Mouse (Mus musculus): ENCODE measurements around the gene Abcb7. TPM values are rescaled to one million over a fixed set of nuclear protein-coding genes. Genes with fewer than 3 reads are reported as not detected.
A peak's percentile ranks its signal among the peaks of the same experiment; 100 is the strongest.

Abcb7 gene
- total and polyA plus RNA-seq, 3 experiments, result 22.0 TPM; not detected in 1

DNA sequence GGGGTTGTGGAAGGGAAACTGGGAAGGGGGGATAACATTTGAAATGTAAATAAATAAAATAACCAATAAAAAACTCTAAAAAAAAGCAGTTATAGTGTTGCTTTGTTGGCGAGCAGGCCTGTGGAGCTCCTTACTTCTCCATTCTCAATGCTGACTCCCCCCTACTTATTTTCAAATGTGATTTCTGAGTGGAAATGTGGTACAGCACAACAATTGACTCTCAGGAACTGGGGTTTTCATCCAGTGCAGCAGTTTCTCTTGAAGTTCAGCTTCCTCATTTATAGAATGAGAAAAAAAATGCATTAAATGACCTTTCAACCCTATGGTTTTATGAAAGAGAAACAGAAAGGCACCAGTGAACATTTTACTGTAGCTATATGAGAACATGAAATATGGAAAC is 133.8 kb downstream of the Abcb7 start:
- Histone ChIP-seq H3K9me3 (replicated peaks; ENCODE audit: insufficient read depth, low read length) (no peaks in the 10 kb centered on the region), H3K27me3 (ENCODE audit: control insufficient read depth in 1 of 2, insufficient read depth in 2 of 2, low read length in 2 of 2) (no peaks in the 10 kb centered on the region), H3K36me3 (ENCODE audit: control insufficient read depth in 1 of 2, insufficient read depth in 2 of 2, low read length in 2 of 2) (no peaks in the 10 kb centered on the region; a peak in 1 of 4 replicates), H3K27ac (ENCODE audit: control insufficient read depth, low read depth, low read length) (no peak overlapping the region), H3K4me1 (ENCODE audit: control insufficient read depth in 1 of 2, insufficient read depth in 2 of 2, low read length in 2 of 2) (no peaks in the 10 kb centered on the region), H3K9ac (ENCODE audit: control insufficient read depth, low read depth, low read length, poor library complexity, severe bottlenecking) (no peak overlapping the region), H3K4me3 (ENCODE audit: control insufficient read depth in 1 of 2, insufficient read depth in 1 of 2, low read depth in 2 of 2, low read length in 2 of 2) (no peak overlapping the region), H3K79me2 (ENCODE audit: control insufficient read depth, insufficient read depth, low read length, poor library complexity) (no peaks in the 10 kb centered on the region)
- TF ChIP-seq E2F4 (IDR thresholded peaks at IDR 0.05; ENCODE audit: borderline replicate concordance, low read depth, low read length) (no peak), UBTF (IDR thresholded peaks at IDR 0.05; ENCODE audit: borderline replicate concordance, insufficient read depth, low read depth, low read length) (no peak), SIN3A (IDR thresholded peaks at IDR 0.05; ENCODE audit: low read length) (no peak), TBP (IDR thresholded peaks at IDR 0.05; ENCODE audit: low read depth, low read length) (no peak), GATA1 (IDR thresholded peaks at IDR 0.05; ENCODE audit: low read depth, low read length) (no peak), JUND (IDR thresholded peaks at IDR 0.05; ENCODE audit: low read depth, low read length) (no peak), CHD1 (IDR thresholded peaks at IDR 0.05; ENCODE audit: low read depth, low read length) (no peak), CTCF (IDR thresholded peaks at IDR 0.05 in 2 of 3, conservative IDR thresholded peaks at IDR 0.05 in 1 of 3; ENCODE audit: control insufficient read depth in 1 of 3, insufficient read depth in 1 of 3, low read depth in 2 of 3, low read length in 3 of 3, poor library complexity in 1 of 3, severe bottlenecking in 1 of 3) (no peak), MAX (IDR thresholded peaks at IDR 0.05; ENCODE audit: low read length) (no peak), MXI1 (IDR thresholded peaks at IDR 0.05; ENCODE audit: low read depth, low read length) (no peak), EP300 (IDR thresholded peaks at IDR 0.05; ENCODE audit: low read depth in 1 of 2, low read length in 2 of 2) (no peak), NELFE (IDR thresholded peaks at IDR 0.05; ENCODE audit: low read depth, low read length) (no peak), POLR2AphosphoS2 (IDR thresholded peaks at IDR 0.05; ENCODE audit: low read length) (no peak), MEF2A (IDR thresholded peaks at IDR 0.05; ENCODE audit: extremely low read depth, insufficient replicate concordance, low read depth, low read length, poor library complexity, severe bottlenecking) (no peak)
- DNase-seq (ENCODE audit: low read depth, low spot score), result no peak

DNA sequence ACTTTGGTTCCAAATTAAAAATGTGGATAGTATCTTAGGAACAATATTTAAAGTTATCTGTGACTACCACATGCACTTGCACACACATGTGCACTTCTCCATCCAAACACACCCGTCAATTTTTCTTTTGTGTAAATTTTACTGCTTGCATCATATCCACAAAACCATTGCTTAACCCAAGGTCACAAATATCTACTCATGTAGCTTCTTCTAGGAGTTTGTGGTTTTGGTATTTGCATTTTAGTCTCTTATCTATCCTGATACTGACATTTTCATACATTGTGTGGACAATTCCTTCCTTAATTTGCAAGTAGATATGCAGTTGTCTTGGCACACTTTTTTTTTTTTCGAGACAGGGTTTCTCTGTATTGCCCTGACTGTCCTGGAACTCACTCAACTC is 149.3 kb downstream of the Abcb7 start:
- H3K4me3 ChIP-seq (ENCODE audit: control insufficient read depth in 1 of 2, insufficient read depth in 1 of 2, low read depth in 2 of 2, low read length in 2 of 2), result no peak overlapping the region
- peaks cover 0 to 6% of the 10 kb centered on the region in 2 experiments; a peak in 1 of 4 replicates for H3K4me1 ChIP-seq (ENCODE audit: control insufficient read depth in 1 of 2, insufficient read depth in 2 of 2, low read length in 2 of 2)
- H3K9ac ChIP-seq (ENCODE audit: control insufficient read depth, low read depth, low read length, poor library complexity, severe bottlenecking), result no peak overlapping the region
- H3K27me3 ChIP-seq (ENCODE audit: control insufficient read depth in 1 of 2, insufficient read depth in 2 of 2, low read length in 2 of 2), result no peaks in the 10 kb centered on the region
- H3K36me3 ChIP-seq (ENCODE audit: control insufficient read depth in 1 of 2, insufficient read depth in 2 of 2, low read length in 2 of 2), result peaks cover 0 to 19% of the 10 kb centered on the region in 2 experiments; a peak in 2 of 4 replicates
- no peaks in the 10 kb centered on the region for H3K79me2 ChIP-seq (ENCODE audit: control insufficient read depth, insufficient read depth, low read length, poor library complexity)
- no peaks in the 10 kb centered on the region for H3K9me3 ChIP-seq (replicated peaks; ENCODE audit: insufficient read depth, low read length)
- H3K27ac ChIP-seq (ENCODE audit: control insufficient read depth, low read depth, low read length), result peak overlapping the region; percentile 75
- DNase-seq (ENCODE audit: low read depth, low spot score), result peak; percentile 75
- TF ChIP-seq USF2 (IDR thresholded peaks at IDR 0.05; ENCODE audit: borderline replicate concordance in 1 of 2, insufficient read depth in 1 of 2, low read depth in 1 of 2, low read length in 2 of 2), result no peak
- TF ChIP-seq MYB (IDR thresholded peaks at IDR 0.05; ENCODE audit: low read depth, low read length), result no peak
- no peak for TF ChIP-seq HCFC1 (IDR thresholded peaks at IDR 0.05; ENCODE audit: low read depth, low read length)
- no peak for TF ChIP-seq USF1 (IDR thresholded peaks at IDR 0.05; ENCODE audit: low read depth, low read length)
- TF ChIP-seq EP300 (IDR thresholded peaks at IDR 0.05; ENCODE audit: low read depth in 1 of 2, low read length in 2 of 2), result peak; percentile 85 to 86
- TF ChIP-seq ZNF384 (IDR thresholded peaks at IDR 0.05; ENCODE audit: low read depth, low read length), result peak; percentile 94
- no peak for TF ChIP-seq JUND (IDR thresholded peaks at IDR 0.05; ENCODE audit: low read depth, low read length)
- no peak for TF ChIP-seq MEF2A (IDR thresholded peaks at IDR 0.05; ENCODE audit: extremely low read depth, insufficient replicate concordance, low read depth, low read length, poor library complexity, severe bottlenecking)
- no peak for TF ChIP-seq CHD1 (IDR thresholded peaks at IDR 0.05; ENCODE audit: low read depth, low read length)
- peak; percentile 55; the same call in 1 of the 2 replicates for TF ChIP-seq MYC (IDR thresholded peaks at IDR 0.05; ENCODE audit: low read depth, low read length)
- TF ChIP-seq GATA1 (IDR thresholded peaks at IDR 0.05; ENCODE audit: low read depth, low read length), result peak; percentile 92
- TF ChIP-seq POLR2AphosphoS5 (IDR thresholded peaks at IDR 0.05; ENCODE audit: borderline replicate concordance, low read depth, low read length), result no peak
- TF ChIP-seq CTCF (IDR thresholded peaks at IDR 0.05 in 2 of 3, conservative IDR thresholded peaks at IDR 0.05 in 1 of 3; ENCODE audit: control insufficient read depth in 1 of 3, insufficient read depth in 1 of 3, low read depth in 2 of 3, low read length in 3 of 3, poor library complexity in 1 of 3, severe bottlenecking in 1 of 3), result no peak
- 0 out of 2 replicates have a peak, but pooled peaks have one; percentile 24 for TF ChIP-seq KAT2A (conservative IDR thresholded peaks at IDR 0.05; ENCODE audit: low read depth, low read length)
- TF ChIP-seq MXI1 (IDR thresholded peaks at IDR 0.05; ENCODE audit: low read depth, low read length), result peak; percentile 49; the same call in 1 of the 2 replicates
- TF ChIP-seq ZKSCAN1 (IDR thresholded peaks at IDR 0.05; ENCODE audit: low read depth, low read length), result no peak; the same call in 1 of the 2 replicates
- peak; percentile 80 for TF ChIP-seq TCF12 (IDR thresholded peaks at IDR 0.05; ENCODE audit: low read depth, low read length)
- TF ChIP-seq ZMIZ1 (IDR thresholded peaks at IDR 0.05; ENCODE audit: low read depth, low read length), result no peak
- no peak for TF ChIP-seq NELFE (IDR thresholded peaks at IDR 0.05; ENCODE audit: low read depth, low read length)
- TF ChIP-seq RAD21 (IDR thresholded peaks at IDR 0.05; ENCODE audit: low read depth, low read length), result no peak
- no peak for TF ChIP-seq MAZ (IDR thresholded peaks at IDR 0.05; ENCODE audit: low read depth, low read length)
- TF ChIP-seq GABPA (IDR thresholded peaks at IDR 0.05; ENCODE audit: low read depth, low read length), result no peak
- peak; percentile 87 for TF ChIP-seq ETS1 (IDR thresholded peaks at IDR 0.05; ENCODE audit: low read depth, low read length)
- TF ChIP-seq E2F4 (IDR thresholded peaks at IDR 0.05; ENCODE audit: borderline replicate concordance, low read depth, low read length), result no peak
